Mouse (Mus musculus): Measurements from ENCODE around the gene Asb18.

The Asb18 gene

DNA sequence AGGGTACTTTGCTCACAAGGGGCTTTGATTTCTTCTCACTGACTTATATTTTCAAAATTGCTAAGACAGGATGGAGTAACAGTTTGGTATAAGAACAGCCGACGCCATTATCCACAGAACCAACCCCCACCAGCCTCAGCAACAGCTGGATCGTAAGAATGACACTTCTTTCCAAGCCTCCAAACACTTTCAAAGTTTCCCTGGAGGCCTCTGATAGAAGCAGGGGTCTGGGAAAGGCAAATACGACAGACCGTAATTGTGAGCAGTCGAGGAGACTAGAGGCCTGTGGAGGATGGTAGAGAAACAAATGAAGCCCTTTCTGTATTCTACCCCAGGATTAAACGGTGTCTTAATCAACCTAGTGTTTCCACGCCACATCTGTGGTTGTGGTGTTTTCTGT lies 42.6 kb downstream of the Asb18 start:
- DNase-seq (ENCODE audit: low spot score), result no peak

DNA sequence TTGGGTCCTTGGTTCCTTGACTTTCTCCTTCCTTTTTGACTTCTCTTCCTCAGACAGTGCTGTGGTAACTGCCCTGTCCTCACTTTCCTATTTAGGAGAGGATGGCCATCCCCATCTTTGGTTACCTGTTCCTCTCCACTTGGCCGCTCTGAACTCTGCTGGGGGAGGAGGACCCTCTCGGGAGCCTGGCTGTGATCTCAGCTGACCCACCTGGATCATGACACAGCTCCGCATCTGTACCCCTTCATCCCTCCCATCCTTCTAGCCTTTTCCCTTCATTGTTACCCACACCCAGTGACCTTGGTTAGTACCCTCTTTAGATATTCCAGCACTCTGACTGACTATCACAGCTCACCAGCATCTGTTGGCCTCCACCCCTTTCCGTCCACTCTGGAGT lies 44.8 kb downstream of the Asb18 start:
- DNase-seq (ENCODE audit: low spot score), result no peak

DNA sequence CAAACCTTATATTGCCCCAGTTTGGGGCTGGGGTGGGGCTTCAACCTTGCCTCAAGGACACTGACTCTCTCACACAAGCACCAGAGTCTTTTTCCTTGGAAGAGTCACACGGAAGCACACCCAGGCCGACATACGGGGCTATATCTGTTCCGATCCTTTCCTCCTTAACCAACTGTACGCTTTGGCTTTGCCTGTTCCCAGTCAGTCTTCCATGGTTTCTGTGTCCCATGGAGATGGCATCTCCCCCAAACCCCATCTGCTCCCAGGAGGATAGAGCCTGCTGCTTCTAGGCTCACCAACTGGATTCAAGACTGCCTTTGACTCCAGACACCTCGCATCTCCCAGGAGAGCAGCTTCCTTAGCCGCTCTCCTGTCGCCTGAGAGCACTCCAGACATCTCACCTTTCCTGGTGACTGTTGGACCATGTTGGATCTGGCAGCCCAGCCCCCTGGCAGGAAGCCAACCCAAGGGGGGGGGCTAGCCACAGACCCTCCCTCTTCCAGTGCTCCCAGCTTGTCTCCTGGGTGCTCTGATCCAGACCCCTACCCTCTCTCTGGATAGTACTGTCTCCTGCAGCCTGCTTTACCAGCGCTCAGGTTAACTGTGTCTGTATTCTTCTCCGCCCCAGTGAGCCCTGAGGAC lies 45.3 kb downstream of the Asb18 start:
- no peak for DNase-seq (ENCODE audit: low spot score)

DNA sequence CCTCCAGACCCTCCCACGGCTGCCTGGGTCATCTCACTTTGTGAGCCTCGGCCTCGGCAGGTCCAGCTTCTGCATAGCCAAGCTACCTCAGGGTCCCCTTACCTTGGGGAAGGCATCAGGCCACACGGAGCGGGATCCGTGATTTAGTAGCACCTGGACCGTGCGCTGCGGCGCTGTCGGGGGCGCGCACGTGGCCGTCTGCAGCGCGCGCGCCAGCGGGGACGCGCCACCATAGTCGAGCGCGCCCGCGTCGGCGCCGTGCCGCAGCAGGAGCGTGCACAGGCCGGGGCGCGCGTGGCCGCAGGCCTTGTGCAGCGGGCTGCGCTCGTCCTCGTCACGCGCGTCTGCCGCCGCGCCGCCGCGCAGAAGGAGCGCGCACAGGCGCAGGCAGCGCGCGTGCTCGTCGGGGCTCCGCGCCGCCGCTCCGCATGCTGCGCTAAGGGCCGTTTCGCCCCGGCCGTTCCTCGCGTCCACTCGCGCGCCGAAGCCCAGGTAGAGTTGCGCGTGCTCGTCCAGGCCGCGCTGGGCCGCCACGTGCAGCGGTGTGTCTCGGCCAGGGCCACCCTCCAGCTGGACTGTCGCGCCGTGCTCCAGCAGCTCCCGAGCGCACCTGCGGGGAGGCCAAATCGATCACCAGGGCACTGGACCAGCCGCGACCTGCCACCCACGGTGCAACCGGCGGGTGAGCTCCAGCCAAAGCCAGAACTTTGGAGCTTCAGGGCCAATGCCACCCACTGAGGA lies 46.2 kb downstream of the Asb18 start:
- no peak for DNase-seq (ENCODE audit: low spot score)

DNA sequence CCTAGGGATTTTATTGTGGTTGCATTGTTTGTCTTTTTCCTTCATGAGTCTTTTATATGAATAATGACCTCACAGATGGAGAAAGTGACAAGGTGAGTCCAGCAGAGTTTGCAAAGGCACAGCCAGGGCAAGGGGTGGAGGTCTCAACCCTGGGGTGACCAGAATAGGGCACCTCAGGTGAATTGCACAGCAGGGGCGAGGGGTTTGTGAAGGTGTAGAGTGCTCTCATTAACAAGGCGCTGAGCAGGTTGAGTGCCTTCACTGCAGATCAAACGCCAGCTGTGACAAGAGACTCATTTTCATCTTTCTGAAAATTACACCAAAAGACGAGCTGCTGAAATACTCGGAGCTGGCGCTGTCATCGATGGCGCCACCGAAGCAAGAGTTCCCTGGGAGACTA lies 46.9 kb downstream of the Asb18 start:
- no peak for DNase-seq (ENCODE audit: low spot score)

DNA sequence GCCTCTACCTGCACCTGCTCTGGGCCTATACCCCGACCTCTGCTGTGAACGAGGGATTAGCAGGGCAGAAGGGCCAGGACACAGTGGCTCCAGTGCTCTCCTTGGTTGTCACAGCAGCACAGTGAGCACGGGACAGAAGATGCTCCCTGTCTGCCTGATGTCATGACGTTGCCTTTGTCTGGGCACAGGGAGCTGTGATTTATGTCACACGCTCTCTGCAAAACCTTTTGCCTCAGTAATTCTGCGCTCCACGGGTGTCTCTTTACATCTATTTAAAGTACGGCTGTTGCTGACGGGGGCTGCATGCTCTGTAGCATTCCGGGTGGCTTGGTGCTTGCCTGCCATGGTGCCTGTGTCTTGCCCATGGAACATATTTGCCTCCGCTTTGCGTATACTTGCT lies 50.0 kb downstream of the Asb18 start:
- no peak for DNase-seq (ENCODE audit: low spot score)

DNA sequence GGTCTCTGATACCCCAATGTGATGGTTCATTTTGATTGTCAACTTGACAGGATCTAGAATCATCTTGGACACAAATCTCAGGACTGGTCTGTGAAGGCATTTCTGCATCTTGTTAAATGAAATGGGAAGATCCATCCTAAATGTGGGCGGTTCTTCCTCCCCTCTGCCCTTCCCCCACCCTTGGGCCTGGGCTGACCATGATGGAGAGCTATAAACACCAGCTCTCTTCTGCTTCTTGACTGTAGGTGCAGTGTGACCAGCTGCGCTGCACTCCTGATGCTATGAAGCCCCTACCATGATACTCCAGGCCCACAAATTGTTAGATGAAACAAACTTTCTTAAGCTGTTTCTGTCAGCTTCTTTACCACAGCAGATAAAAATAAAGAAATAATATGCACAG lies 51.2 kb downstream of the Asb18 start:
- DNase-seq (ENCODE audit: low spot score), result no peak

DNA sequence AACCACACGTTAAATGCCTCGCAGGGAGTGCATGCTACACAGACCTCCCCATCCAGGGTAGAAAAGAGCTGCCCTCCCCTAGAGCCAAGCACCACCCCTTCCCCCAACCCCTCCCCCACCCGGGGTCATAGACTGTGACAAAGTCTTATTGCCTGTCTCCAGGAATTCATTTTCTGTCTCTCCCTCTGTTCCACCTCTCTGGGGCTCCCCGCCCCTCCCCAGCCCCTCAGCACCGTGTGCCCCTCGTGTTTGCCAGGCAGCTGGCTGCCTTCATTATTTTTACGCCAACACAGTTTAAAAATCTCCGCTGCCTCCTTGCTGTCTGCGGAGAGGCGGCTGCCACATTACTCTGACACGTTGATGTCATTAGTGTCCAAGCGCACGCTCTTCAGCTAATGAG lies 52.4 kb downstream of the Asb18 start:
- DNase-seq (ENCODE audit: low spot score), result no peak

DNA sequence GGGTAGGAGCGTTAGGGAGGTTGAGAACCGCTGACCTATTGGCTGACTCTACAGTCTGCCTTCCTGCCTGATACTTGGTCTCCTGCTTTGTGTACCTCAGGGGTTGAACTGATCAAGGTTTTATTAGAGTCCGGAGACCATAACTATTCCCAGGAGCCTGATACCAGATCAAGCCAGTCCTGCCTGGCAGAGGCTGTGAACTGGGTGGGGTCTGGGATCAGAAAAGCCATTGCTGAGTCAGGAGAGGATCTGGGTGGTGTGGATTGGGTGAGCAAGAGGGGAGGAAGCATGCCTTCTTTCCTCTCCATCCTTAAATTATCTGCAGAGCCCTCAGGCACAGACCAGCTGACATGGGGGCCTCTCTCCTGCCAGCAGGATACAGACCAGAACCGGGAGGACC lies 55.1 kb downstream of the Asb18 start:
- DNase-seq (ENCODE audit: low spot score), result no peak

DNA sequence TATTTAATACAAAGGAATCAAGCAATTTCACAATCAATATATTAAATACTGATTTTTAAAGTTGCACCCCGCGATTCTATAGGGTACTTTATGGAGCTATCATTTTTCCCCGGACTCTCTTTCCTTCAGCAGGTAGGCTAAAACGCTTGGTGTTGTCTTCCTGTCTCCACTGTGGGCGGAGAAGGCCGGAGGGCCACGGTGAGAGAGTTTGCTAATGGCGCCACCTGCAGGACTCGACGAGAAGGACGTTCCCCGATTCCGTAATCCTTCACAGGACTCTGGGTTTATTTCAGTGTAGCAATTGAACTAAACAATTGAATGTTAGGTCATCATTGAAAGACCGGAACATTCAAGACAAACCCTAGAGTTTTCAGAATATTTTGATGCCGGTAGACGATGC lies 71.3 kb downstream of the Asb18 start:
- peak; percentile 45 for DNase-seq (ENCODE audit: low spot score)

DNA sequence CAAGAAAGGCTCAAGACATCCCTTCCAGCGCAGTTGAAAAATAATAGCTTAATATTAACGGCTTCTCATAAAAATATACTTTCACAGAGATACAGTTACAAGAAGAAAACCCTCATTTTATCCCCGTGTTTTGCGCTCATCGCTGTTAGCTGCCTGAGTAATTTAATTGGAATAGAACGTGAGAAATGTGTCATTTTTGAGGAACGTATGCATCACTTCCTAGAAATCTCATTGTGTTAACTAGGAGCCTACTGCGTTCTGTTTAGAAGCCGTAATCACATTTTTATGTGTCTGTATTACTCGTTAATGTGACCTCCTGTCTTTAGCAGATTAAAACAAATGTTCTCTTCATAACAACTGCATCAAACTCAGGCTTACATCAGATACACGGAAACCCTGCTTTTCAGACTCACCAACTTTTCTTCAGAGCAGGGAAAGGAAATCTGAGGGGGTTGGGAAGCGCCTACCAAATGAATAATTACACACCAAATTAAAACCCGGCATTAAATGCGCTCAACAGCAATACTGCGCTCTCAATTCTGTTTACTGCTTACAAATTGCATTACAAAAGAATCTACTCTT lies 72.0 kb downstream of the Asb18 start:
- DNase-seq (ENCODE audit: low spot score), result no peak

DNA sequence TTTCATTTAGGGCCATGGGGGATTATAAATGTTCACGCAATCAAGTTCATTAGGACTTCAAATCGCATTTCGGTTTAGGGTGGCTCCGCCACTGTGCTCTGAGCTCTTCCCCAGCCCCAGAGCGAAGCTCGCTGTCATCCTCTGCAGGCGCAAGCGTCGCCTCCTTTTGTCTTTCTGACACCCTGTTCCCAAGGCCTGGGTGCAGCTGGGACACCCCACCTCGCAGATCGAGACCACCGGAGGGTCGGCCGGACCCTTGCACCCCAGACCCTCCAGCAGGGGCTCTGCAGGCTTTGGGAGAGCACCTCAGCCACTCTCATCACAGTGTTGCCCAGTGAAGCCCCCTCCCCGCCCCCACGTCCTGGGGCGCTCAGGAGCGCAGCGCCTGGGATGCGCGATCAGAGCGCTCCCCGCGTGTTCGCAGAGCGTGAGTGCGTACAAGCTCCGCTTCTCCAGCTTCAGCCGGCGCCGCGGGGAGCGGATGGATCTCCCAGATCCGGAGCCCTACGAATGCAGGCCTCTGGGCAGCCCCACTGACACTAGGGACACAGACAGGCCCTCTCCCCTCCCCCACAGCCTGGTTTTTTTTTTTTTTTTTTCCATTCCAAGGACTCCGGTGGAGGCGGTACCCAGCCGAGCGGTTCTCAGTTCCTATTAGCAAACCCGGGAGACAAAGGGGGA lies 72.6 kb downstream of the Asb18 start:
- DNase-seq (ENCODE audit: low spot score), result no peak

DNA sequence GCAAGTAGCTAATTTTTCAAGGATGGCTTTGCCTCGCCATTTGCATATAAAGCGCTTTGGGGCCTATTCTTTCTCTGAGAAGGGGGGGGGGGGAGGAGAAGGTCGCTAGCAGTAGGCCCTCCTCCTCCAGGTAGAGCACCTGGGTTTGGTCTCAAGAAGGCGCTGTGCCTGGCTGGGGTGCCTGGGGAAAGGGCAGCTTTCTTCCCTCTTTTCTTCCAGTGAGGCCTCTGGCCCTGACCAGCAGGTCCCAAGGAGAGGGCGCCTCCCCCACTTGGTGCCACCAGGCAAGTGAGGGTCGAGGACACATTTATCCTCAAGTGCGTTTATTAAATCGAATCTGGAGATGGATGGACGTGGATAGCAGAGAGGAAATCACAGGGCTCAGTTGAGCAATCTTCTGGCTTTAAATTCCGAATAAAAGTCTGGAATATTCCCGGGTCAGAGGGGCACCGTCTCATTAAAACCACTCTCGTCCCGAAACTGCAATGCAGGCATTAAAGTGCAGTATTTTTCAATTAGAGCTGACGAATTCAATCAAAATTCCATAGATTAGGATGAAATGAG lies 73.4 kb downstream of the Asb18 start:
- no peak for DNase-seq (ENCODE audit: low spot score)

DNA sequence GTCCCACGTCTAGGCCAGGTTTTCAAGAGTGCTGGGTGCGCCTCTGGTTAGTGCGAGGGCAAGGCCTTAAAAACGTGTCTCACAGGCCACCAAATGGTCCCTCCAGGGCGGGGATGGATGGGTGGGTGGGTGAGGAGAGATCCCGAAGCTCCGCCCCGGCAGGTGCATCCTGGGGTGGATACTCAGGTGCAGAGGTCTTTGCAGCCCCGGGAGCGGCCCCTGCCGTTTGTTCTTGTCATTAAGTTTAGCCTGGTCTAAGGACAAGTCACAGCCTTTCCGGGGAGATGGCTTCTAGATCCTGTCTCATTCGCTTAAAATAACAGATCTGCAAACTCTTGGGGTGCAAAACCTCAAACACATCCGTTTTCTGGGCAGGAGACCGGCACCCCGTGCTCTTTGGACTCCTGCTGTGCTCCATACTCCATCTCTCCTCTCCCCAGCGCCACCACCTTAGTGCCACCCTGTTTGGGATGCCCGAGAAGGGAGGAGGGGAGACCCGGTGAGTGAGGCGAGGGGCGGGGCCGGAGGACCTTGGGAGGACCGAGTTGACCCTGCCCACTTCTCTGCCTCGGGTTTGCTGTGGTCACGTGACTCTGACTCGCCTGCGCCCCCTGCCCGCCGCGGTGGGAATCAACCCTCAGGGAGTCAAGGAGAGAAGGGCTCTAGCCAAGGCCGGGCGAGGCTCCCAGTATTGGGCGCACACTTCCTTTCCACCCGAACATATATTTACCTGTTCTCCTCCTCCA lies 74.3 kb downstream of the Asb18 start:
- DNase-seq (ENCODE audit: low spot score), result no peak

DNA sequence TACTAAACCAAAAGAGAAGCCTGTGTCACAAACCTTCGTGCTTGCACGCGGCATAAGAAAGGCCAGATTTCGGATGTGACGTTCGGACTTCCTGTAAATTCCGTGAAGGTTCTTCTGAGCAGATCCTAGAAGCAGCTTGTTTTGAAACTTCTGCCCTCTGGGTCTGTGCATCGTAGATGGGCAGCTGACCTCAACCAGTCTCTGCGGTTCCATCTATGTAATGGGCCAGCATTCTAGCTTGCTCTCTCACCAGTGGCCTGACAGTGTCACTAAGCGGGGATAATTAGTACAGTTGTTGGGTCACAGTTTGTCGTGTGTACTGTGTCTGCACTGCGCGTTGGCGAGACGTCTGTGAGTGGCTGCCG lies 74.9 kb downstream of the Asb18 start:
- DNase-seq (ENCODE audit: low spot score), result no peak

DNA sequence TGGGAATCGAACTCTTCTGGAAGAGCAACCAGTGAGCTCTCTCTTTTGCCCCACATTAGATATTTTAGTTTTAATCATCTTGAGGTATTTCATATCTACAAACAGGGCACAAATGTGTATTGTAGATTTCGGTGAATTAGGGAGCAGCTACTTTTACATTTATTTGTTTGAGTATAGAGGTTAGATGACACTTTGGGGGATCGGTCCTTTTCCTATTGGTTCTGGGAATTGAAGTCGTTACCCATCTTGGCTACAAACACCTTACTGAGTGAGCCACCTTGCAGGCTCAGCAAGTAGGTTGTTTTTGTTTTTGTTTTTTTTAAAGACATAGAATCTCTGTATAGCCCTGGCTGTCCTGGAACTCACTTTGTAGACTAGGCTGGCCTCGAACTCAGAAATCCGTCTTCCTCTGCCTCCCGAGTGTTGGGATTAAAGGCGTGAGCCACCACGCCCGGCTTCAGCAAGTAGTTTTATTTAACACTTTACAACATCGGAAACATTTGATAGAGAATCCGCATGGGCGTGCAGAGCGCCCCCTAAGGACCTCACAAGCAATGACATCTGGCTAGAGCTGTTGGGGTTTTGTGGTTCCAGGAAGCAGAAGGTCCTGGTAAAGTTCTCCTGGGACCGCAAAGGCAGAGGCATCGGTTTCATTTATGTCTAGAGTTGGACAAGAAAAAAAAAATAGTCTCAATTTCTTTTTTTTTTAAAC lies 75.4 kb downstream of the Asb18 start:
- no peak for DNase-seq (ENCODE audit: low spot score)

DNA sequence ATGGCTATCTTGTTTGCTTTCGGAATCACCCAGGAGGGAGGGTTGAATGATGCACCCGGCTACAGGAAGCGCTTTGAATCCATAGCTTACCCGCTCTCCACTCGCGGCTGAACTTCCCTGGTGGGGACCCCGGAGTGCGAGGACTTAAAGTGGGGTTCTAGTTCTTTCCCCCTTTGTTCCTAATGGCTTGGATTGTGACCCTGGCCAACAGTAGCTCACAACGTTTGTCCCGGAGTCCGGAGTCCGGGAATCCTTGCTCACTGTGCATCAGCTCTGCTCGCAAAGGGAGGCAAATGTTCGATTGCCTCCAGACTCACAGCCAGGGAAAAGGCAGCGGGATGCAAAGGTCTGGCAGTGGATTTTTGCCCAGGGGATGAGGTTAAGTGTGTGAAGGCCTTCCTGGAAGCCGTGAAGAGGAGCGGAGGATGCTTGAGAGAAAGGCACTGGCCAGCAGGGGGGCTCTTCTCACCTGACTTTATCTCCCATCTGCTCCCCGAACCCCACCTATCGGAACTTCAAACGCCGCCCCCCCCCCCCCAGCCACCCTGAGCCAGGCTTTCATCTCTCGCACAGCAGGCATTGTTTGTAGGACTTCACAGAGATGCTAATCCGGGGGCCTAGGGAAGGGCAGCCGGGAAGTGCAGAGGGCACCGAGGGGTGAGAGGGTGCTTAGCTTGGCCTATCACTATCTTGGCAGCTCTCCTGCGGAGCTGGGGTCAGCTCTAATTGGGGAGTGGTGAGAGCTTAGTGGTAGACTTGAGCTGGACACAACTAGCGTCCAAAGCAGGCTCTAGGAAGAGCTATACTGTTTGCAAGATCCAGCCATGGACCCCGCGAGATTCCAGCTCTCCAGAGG lies 78.7 kb downstream of the Asb18 start:
- DNase-seq (ENCODE audit: low spot score), result no peak

DNA sequence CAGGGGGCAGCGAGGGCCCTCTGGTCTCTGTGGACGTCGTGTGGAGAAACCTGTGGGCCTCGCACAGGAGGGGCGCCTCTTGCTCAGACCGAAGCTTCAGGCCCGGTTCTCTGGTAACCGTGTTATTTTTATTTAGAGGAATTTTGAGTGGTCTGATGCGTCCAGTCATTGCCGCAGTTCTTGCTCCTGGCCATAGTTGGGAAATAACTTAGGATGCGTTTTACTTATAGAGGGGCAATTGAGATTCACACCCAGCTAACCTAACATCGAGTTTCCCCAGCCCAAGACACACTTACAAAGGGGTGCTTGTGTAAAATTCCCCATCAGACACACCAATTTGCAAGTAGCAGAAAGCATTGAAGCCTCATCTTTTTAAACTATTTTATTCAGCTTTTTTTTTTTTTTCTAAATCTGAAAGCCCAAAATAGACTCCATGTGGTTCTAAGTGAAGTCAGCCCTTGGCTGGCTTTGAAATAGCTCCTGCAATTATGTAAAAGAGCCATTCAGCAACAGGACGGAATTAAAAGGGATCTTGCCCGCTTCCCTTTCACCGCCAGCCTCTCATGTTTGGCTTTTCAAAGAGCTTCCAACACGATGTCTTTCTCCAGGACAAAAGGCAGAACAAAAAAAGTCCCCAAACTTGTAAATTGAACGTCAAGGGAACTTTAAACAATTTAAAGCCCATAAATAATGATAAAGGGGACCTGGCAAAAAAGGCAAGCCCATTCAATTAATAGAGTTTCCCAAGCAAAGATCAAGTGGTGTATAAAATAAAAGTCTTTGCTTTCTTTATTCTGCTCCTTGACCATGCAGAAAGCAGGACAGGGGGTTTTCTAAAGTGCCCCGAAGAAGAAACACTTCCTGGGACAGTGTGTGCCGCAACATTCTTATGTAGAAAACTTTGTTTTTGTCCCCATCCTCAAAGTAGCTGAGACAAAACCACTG lies 79.9 kb downstream of the Asb18 start:
- DNase-seq (ENCODE audit: low spot score), result no peak

DNA sequence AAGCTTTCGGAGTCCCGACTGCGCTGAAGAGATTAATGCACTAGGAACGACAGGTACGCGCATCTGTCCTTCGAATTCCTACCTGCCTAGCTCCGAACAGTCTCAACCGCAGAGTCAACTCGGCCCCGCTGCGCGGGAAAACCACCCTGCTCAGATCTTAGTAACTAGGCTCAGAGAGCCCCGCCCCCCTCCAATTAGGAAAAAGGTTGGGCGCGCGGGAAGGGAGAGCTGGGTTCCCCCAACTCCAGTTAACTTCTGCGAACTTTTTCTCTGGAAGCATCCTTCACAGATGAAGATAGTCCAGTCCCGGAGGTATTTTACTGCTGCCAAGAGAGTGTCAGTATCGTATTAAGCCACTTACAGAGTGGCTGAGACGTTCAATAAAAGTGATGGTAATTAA lies 80.7 kb downstream of the Asb18 start:
- DNase-seq (ENCODE audit: low spot score), result no peak

Measured in layer of hippocampus, adult 9-10 months (tissue).